In the genomic region with DNA sequence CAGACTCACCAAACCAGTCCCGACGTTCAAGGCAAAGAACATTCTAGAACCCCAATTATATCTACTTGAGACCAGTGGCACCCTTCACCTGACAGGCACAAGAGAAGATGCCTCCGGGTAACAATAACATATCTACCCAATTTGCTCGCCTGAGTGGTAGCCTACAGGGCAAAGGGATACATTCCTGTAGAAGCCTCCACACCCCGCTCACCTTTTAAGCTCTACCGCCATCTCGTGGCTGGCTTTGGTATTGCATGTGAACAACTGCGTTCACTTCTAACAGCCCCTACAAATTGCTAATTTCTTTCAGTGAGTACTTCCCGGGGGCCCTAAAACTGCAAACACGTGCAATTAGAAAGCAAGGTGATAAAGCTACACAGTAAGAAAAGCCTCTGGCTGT, we compare ENCODE assay signal across 8 mouse cellular contexts.
DNase-seq lines count a peak whose midpoint lies in the region; ATAC-seq lines count a peak whose summit lies in the region.

No protein-coding gene starts in this region.

- peak; percentile 51; the same call in 1 of the 2 replicates for ATAC-seq in forebrain, embryonic 12.5 days (ENCODE audit: low FRiP score)

- H3K4me2 ChIP-seq in forebrain, embryonic 12.5 days: no peak overlapping the region

- no peak overlapping the region for H3K9ac ChIP-seq in forebrain, embryonic 12.5 days

- no peaks in the 10 kb centered on the region for H3K9me3 ChIP-seq in forebrain, embryonic 12.5 days

- 0 out of 2 replicates have a peak, but pooled peaks cover 6% of the 10 kb centered on the region for H3K4me1 ChIP-seq in forebrain, embryonic 12.5 days

- peak; percentile 78 for DNase-seq in ES-CJ7 (ENCODE audit: low read depth, low spot score)
- DNase-seq in c-Kit-negative CD71-positive TER-119-positive erythroid progenitor cells, embryonic 14.5 days (ENCODE audit: low read depth, low spot score): peak; percentile 22
- DNase-seq in heart, postnatal 25 days (ENCODE audit: low spot score): peak; percentile 16
- DNase-seq in layer of hippocampus, adult 11-12 months (ENCODE audit: low spot score): peak; percentile 85
- peak; percentile 89 for DNase-seq in lung, postnatal 14 days
- DNase-seq in retina, adult 2 months (ENCODE audit: low read depth, low spot score): peak; percentile 69
- peak; percentile 72 for DNase-seq in thymus, postnatal 25 days

- no peak overlapping the region for H3K4me3 ChIP-seq in forebrain, embryonic 12.5 days (replicated peaks)

- intact Hi-C loops in heart, postnatal 25 days (cut with DNase I): loop anchor here (5.0 kb wide), 1 partner anchor 200 kb away; no protein-coding TSS in a partner anchor

- H3K27ac ChIP-seq in forebrain, embryonic 12.5 days: no peak overlapping the region

- H3K27me3 ChIP-seq in forebrain, embryonic 12.5 days: no peaks in the 10 kb centered on the region

- 24% methylated on average over 10 of the region's 10 CpGs for WGBS in forebrain, embryonic 12.5 days

- no peaks in the 10 kb centered on the region for H3K36me3 ChIP-seq in forebrain, embryonic 12.5 days (replicated peaks)

Comparison
In these comparisons a context has a peak if more than half of its experiments do, and no peak if none do; other contexts are left out.
1. DNase-seq: peak in every context shown above with its lines; median percentile 89 in lung, postnatal 14 days; 85 in layer of hippocampus, adult 11-12 months; 78 in ES-CJ7; 72 in thymus, postnatal 25 days; 69 in retina, adult 2 months; 22 in c-Kit-negative CD71-positive TER-119-positive erythroid progenitor cells, embryonic 14.5 days; 16 in heart, postnatal 25 days.